Mouse (Mus musculus): ENCODE measurements at regions not wholly inside any gene's neighbourhood (a gene's known extent, or its start where the extent isn't known, plus 50 kb on each side); places are given as distances from the start of the nearest gene placed in this dataset.
"Not testable (repeated sequence)": the region's sequence is repeated elsewhere in the genome, so short reads cannot be mapped to it uniquely, and the experiment has no call there.

DNA sequence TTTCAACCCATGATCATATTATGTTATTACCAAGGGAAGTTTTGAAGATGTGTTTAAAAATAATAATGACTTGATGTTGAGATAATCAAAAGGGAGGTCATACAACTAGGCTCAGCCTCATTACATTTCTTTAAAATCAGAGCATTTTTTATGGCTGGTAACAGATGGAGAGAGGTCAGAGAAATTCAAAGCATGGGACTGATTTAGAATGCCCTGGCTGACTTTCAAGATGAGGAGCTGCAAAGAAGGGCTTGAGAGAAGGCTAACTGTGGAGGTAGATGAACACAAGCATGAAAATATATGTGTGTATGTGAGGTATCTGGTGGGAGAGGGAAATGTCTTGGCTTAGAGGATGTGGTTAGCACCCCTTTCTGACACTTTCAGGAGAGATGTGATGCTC is 502.6 kb upstream of the Gdi2 start:
- DNase-seq (ENCODE audit: low read depth, low spot score): not testable (repeated sequence)

DNA sequence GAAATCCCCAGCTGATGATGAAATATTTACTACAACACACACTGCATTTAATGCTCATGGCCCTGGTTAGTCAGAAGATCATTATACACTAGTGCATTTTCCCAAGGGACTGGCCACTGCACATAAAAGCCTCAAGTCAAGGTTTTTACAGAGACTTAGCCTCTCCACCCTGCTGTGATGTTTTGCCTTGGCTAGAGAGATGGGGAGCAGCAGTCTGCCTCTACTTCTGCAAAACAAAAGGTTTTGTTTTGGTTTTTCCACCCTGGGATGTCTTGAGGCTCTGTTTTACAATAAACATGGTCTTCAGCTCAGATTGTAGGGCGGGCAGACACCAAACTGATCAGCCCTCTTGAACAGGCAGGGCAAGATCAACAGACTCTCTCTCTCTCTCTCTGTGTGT is 500.9 kb upstream of the Gdi2 start:
- peak; percentile 98 for DNase-seq (ENCODE audit: low read depth, low spot score)

DNA sequence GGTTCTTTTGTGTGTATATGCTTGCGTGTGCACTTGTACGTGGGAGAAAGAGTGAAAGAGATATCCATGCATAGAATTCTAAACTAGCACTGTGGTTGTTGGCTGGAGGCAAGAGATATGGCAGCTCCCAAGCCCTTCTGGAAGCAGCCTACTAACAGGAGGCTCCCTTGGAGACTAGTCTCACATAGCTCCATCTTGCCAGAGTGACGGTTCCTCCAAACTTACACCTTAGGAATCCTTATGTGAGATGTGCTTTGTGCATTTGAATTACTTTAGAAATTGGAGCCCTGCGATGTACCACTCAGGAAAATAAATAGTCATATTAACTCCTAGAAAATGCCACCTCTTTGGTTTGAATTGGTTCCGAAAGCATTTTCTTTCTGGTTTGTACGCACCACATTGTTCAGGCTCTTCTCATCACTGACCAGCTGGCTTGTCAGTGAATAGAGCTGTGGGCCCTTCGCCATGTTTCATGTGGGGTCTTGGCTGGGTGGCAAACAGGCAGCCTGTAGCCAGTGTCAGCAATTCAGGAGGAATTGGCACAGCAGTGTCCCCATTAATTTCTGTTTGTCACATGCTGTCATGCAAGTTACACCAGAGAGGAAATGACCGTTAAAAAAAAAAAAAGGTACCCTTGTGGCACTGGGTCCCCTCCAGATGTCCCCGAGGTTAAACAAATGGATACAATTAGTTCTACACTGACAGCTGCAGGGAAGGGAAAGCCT is 491.3 kb upstream of the Gdi2 start:
- not testable (repeated sequence) for DNase-seq (ENCODE audit: low read depth, low spot score)

DNA sequence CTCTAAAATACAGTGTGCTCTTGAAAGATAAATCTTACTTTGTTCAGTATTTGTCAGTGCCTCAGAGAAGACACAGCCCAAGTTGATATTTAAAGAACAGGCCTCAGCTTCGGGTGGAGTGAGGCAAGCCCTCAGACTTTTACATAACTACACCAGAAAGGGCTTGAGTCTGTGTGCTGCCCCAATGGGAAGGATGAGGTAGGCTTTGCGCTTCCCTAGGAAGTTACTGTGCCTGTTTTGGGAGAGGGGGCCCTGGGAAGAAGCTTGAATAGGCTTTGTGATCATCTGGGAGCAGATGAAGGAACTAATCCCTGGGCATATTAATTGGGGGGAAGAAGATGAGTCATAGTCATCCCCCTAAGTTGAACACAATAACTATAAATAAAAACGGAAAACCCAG is 454.4 kb upstream of the Gdi2 start:
- DNase-seq (ENCODE audit: low read depth, low spot score): not testable (repeated sequence)

DNA sequence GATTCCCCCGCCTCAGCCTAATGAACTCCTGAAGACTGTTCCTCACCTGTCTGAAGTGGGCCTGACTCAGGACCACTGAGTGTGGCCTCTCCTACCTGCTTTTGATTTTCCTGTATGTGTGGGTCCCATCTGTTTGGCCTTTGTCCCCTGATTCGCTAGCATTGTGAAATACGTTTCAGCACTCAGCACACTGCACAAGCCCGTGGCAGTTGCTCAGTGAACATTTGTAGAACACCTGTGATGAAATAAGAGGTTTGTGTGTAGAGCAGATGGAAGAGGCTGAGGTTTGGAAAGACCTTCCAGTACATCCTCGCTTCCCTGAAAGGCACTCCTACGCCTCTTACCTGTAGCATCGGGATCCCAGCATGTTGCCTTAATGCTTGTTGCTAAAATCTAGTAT is 447.9 kb upstream of the Gdi2 start:
- not testable (repeated sequence) for DNase-seq (ENCODE audit: low read depth, low spot score)

DNA sequence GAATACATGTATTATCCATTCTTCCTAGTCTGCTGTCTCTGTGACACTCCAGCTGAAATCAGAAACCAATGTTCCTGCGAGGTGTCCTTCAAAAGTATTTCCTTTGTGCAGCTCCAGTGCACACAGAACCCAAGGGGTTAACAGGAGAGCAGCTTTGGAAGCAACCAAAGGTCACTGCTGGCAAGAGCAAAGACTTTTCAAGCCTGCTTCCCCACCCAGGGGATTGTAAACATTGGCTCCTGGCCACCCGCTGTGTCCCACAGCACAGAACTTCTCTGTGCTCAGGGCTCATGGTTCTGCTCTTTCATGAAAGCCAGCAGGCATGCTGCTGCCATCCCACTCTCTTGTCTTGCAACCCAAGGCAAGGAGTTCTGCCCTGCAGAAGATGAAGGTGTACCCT is 431.3 kb upstream of the Gdi2 start:
- peak; percentile 13 for DNase-seq (ENCODE audit: low read depth, low spot score)

DNA sequence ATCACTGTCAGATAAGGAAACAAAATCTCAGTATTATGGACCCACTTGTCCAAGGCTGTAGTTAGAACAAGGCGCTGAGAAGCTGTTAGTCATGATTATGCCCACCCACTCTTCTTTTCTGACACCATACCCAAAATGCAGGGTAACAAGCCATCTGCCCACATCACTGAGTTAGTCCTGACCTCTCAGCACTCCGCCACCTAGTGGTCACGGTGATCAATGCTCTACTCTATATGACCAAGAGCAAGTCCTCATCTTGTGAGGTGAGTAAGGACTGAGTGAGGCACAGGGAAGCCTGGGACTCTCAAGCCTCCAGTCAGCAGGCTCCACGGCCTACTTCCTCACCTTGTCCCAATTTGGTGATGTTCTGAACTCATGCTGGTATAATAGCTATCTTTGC is 409.7 kb upstream of the Gdi2 start:
- peak; percentile 21 for DNase-seq (ENCODE audit: low read depth, low spot score)

DNA sequence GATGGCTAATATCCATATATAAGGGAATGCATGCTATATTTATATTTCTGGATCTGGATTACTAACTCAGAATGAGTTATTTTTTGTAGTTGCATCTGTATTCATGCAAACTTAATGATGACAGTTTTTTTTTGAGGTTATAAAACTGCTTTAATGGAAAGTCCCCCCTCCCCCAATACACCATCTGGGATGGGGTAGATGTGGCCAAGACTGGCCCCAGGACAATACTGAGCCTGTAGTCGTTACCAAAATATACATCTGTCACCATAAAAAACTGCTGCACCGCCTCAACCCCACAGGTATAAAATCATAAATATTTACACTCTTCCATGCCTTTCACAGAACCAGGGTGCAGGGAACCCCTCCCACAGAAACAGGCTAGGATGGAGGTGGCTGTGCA is 400.6 kb upstream of the Gdi2 start:
- DNase-seq (ENCODE audit: low read depth, low spot score): not testable (repeated sequence)

DNA sequence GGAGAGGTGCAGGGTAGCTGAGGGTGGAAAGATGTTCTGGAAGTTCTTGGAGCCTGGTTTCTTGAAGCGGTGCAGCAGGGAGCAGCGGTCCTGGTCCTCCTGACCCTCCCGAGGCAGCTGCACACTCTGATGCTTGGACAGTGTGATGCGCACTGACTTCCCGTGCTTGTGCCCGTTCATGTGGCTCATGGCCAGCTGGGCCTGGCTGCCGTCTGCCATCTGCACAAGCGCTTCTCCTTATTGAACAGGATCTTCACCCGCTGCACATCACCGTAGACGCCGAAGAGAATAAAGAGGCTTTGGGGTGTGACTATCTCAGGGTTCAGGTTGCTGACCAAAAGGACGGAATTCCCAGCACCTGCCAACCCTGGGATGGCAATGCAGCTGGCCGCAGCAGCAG is 399.2 kb upstream of the Gdi2 start:
- DNase-seq (ENCODE audit: low read depth, low spot score): no peak

DNA sequence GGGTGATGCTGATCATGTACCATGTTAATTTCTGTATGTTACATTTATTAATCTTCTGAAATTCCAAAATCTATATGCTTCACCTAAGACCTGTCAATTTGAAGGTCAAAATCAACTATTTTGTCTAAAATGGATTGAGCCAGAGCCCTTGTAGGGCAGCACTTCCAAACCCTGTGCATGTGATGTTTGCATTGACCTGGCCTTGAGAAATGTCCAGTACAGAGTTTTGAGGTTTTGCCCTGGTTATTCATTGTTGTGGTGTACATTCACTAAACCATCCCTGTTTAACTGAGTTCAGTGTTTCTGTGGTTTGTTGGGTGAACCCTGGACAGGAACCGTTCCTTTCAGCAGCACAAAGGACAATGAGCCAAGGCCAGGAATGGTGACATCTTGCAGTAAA is 392.4 kb upstream of the Gdi2 start:
- not testable (repeated sequence) for DNase-seq (ENCODE audit: low read depth, low spot score)

All from R1 (cell line).